ENCODE assay signal across 7 mouse cellular contexts in genomic region chr6:72098691-72099090, GRCm38 (mm10). TPM values are rescaled to one million over a fixed set of nuclear protein-coding genes. Genes with fewer than 3 reads are reported as not detected.
DNase-seq lines count a peak whose midpoint lies in the region; ATAC-seq and TF ChIP-seq lines count a peak whose summit lies in the region.

No protein-coding gene starts in this region.

- H3K27me3 ChIP-seq in embryonic facial prominence, embryonic 15.5 days: no peaks in the 10 kb centered on the region
- no peaks in the 10 kb centered on the region for H3K27me3 ChIP-seq in limb, embryonic 14.5 days (ENCODE audit: control insufficient read depth, insufficient read depth, low read length)
- no peaks in the 10 kb centered on the region for H3K27me3 ChIP-seq in stomach, embryonic 15.5 days (replicated peaks)

- H3K9ac ChIP-seq in embryonic facial prominence, embryonic 15.5 days: no peak overlapping the region
- no peak overlapping the region; the same call in 1 of the 2 replicates for H3K9ac ChIP-seq in limb, embryonic 14.5 days (ENCODE audit: low read depth, low read length, severe bottlenecking)
- no peak overlapping the region for H3K9ac ChIP-seq in stomach, embryonic 15.5 days

- H3K27ac ChIP-seq in embryonic facial prominence, embryonic 15.5 days (replicated peaks): no peak overlapping the region
- no peak overlapping the region for H3K27ac ChIP-seq in limb, embryonic 14.5 days (replicated peaks; ENCODE audit: low read depth, low read length)
- no peak overlapping the region for H3K27ac ChIP-seq in stomach, embryonic 15.5 days

- no peaks in the 10 kb centered on the region for H3K9me3 ChIP-seq in embryonic facial prominence, embryonic 15.5 days (replicated peaks)
- H3K9me3 ChIP-seq in limb, embryonic 14.5 days (ENCODE audit: control insufficient read depth, low read length): no peaks in the 10 kb centered on the region
- no peaks in the 10 kb centered on the region for H3K9me3 ChIP-seq in stomach, embryonic 15.5 days

- peak overlapping the region; percentile 92 for H3K4me3 ChIP-seq in lung, adult 2 months (replicated peaks; ENCODE audit: extremely low read depth, low read depth, low read length)
- H3K4me3 ChIP-seq in embryonic facial prominence, embryonic 15.5 days (replicated peaks): peak overlapping the region; percentile 72
- H3K4me3 ChIP-seq in limb, embryonic 14.5 days (replicated peaks; ENCODE audit: low read length): peak overlapping the region; percentile 74
- peak overlapping the region; percentile 86 for H3K4me3 ChIP-seq in stomach, embryonic 15.5 days (replicated peaks)

- 41% methylated on average over 2 of the region's 2 CpGs for WGBS in lung, adult 2 months
- 31% methylated on average over 2 of the region's 2 CpGs for WGBS in embryonic facial prominence, embryonic 15.5 days
- WGBS in limb, embryonic 14.5 days: 12% methylated on average over 2 of the region's 2 CpGs
- 26% methylated on average over 2 of the region's 2 CpGs for WGBS in stomach, embryonic 15.5 days

- no peak for TF ChIP-seq CTCF in lung, adult 2 months (IDR thresholded peaks at IDR 0.05; ENCODE audit: insufficient read depth, low read length)
- TF ChIP-seq CTCF in brain, embryonic 14.5 days (IDR thresholded peaks at IDR 0.05; ENCODE audit: borderline replicate concordance, extremely low read depth, insufficient read depth, insufficient read length): peak; percentile 6; the same call in 1 of the 2 replicates

- no peak for ATAC-seq in embryonic facial prominence, embryonic 15.5 days (ENCODE audit: insufficient number of reproducible peaks, low FRiP score, low TSS enrichment, low read depth)
- no peak for ATAC-seq in limb, embryonic 14.5 days (ENCODE audit: low FRiP score, low read depth)
- ATAC-seq in stomach, embryonic 15.5 days (ENCODE audit: insufficient read depth, low FRiP score, low read depth): no peak

- peak overlapping the region; percentile 100 for H3K4me2 ChIP-seq in embryonic facial prominence, embryonic 15.5 days (replicated peaks)
- peak overlapping the region; percentile 99 for H3K4me2 ChIP-seq in limb, embryonic 14.5 days (replicated peaks; ENCODE audit: low read depth, low read length, severe bottlenecking)
- H3K4me2 ChIP-seq in stomach, embryonic 15.5 days: peak overlapping the region; percentile 97

- TF ChIP-seq POLR2A in lung, adult 2 months (IDR thresholded peaks at IDR 0.05; ENCODE audit: borderline replicate concordance, extremely low read depth, low read depth, low read length): no peak
- no peak for TF ChIP-seq POLR2A in brain, embryonic 14.5 days (IDR thresholded peaks at IDR 0.05; ENCODE audit: borderline replicate concordance, extremely low read depth, insufficient read depth, insufficient read length, poor library complexity, severe bottlenecking)
- TF ChIP-seq POLR2A in limb, embryonic 14.5 days (IDR thresholded peaks at IDR 0.05; ENCODE audit: borderline replicate concordance, extremely low read depth, insufficient read depth, insufficient read length): no peak

- intact Hi-C loops in gastrocnemius, postnatal 36 days (cut with DNase I): loop anchor here (5.0 to 10.0 kb wide), 3 partner anchors 64 to 166 kb away; no protein-coding TSS in a partner anchor

- peaks cover 11% of the 10 kb centered on the region for H3K4me1 ChIP-seq in lung, adult 2 months (ENCODE audit: control insufficient read depth, insufficient read depth, low read length)
- peaks cover 27% of the 10 kb centered on the region for H3K4me1 ChIP-seq in embryonic facial prominence, embryonic 15.5 days
- H3K4me1 ChIP-seq in limb, embryonic 14.5 days (ENCODE audit: control insufficient read depth, insufficient read depth, low read length): peaks cover 23% of the 10 kb centered on the region
- H3K4me1 ChIP-seq in stomach, embryonic 15.5 days: peaks cover 34% of the 10 kb centered on the region

- DNase-seq in lung, adult 2 months: no peak
- DNase-seq in lung, postnatal 14 days: no peak
- DNase-seq in brain, embryonic 14.5 days (ENCODE audit: low read depth): peak; percentile 76
- peak; percentile 39 for DNase-seq in limb, embryonic 14.5 days (ENCODE audit: low spot score)
- DNase-seq in gastrocnemius, postnatal 36 days: no peak

- H3K36me3 ChIP-seq in embryonic facial prominence, embryonic 15.5 days: no peaks in the 10 kb centered on the region
- H3K36me3 ChIP-seq in limb, embryonic 14.5 days (ENCODE audit: control insufficient read depth, insufficient read depth, low read length): no peaks in the 10 kb centered on the region
- H3K36me3 ChIP-seq in stomach, embryonic 15.5 days: no peaks in the 10 kb centered on the region

RNA-seq across cellular contexts. Expression of gene St3gal5, which starts 1.3 kb away (rescaled TPM):
- 26.7 and 28.3 TPM in 2 replicates for polyA plus RNA-seq in lung, adult 2 months (2012; rRNA removed)
- 30.6 and 38.1 TPM in 2 replicates for polyA plus RNA-seq in brain, embryonic 14.5 days (2012; rRNA removed)
- polyA plus RNA-seq in embryonic facial prominence, embryonic 15.5 days (2015; fragmentation: Nextera tagmentation; extraction: Ambion mirVana): 29.5 and 29.6 TPM in 2 replicates
- polyA plus RNA-seq in limb, embryonic 14.5 days (2012; rRNA removed): 26.1 and 26.3 TPM in 2 replicates
- polyA plus RNA-seq in limb, embryonic 14.5 days (2014; fragmentation: Nextera tagmentation; extraction: Ambion mirVana): 25.5 and 30.3 TPM in 2 replicates
- polyA plus RNA-seq in stomach, embryonic 15.5 days (2015; fragmentation: Nextera tagmentation; extraction: Ambion mirVana): 29.2 and 38.2 TPM in 2 replicates
- 10 to 100 TPM; 85.0 to 99.9 TPM for total RNA-seq in gastrocnemius, postnatal 36 days (2021)

Comparison
In these comparisons a context has a peak if more than half of its experiments do, and no peak if none do; other contexts are left out.
1. DNase-seq: peak in brain, embryonic 14.5 days (single experiment) and limb, embryonic 14.5 days (single experiment); none in lung, adult 2 months (single experiment), lung, postnatal 14 days (single experiment) and gastrocnemius, postnatal 36 days (0 of 2).
2. Peak in every context shown above with its lines, with median percentiles within 50 percentile points of each other: H3K4me3 ChIP-seq and H3K4me2 ChIP-seq.